ENCODE assay signal across 29 mouse cellular contexts in genomic region chrX:113810369-113810768, GRCm38 (mm10).
DNase-seq lines count a peak whose midpoint lies in the region; ATAC-seq and TF ChIP-seq lines count a peak whose summit lies in the region.
"Had no signal": no experiment of that assay in that cellular context is flagged by ENCODE, and none has a peak within 500 bp of the region (broad histone marks: within the 10 kb centered on the region; RNA-seq: fewer than 3 reads in every experiment).

No protein-coding gene starts in this region.

- TF ChIP-seq POLR2A in brain, embryonic 14.5 days (IDR thresholded peaks at IDR 0.05; ENCODE audit: borderline replicate concordance, extremely low read depth, insufficient read depth, insufficient read length, poor library complexity, severe bottlenecking), result no peak

- no peaks in the 10 kb centered on the region for H3K27me3 ChIP-seq in hindbrain, embryonic 13.5 days
- no peaks in the 10 kb centered on the region for H3K27me3 ChIP-seq in hindbrain, postnatal 0 days (ENCODE audit: insufficient read depth, low read length)
- H3K27me3 ChIP-seq in neural tube, embryonic 14.5 days (ENCODE audit: control insufficient read depth, insufficient read depth, low read length), result no peaks in the 10 kb centered on the region
- H3K27me3 ChIP-seq: embryonic facial prominence, embryonic 13.5 days; forebrain, embryonic 12.5 days; forebrain, embryonic 15.5 days; heart, embryonic 12.5 days; heart, embryonic 15.5 days; intestine, embryonic 15.5 days had no signal

- H3K4me1 ChIP-seq in hindbrain, embryonic 13.5 days (replicated peaks), result no peaks in the 10 kb centered on the region
- H3K4me1 ChIP-seq in hindbrain, postnatal 0 days (ENCODE audit: insufficient read depth, low read length), result no peaks in the 10 kb centered on the region
- H3K4me1 ChIP-seq in neural tube, embryonic 14.5 days (ENCODE audit: control insufficient read depth, insufficient read depth, low read length), result no peaks in the 10 kb centered on the region
- H3K4me1 ChIP-seq: embryonic facial prominence, embryonic 10.5 days; embryonic facial prominence, embryonic 13.5 days; forebrain, embryonic 12.5 days; forebrain, embryonic 15.5 days; heart, embryonic 12.5 days; heart, embryonic 15.5 days; hindbrain, embryonic 10.5 days; intestine, embryonic 15.5 days had no signal

- no peaks in the 10 kb centered on the region for H3K36me3 ChIP-seq in hindbrain, embryonic 13.5 days
- H3K36me3 ChIP-seq in hindbrain, postnatal 0 days (ENCODE audit: insufficient read depth, low read length), result no peaks in the 10 kb centered on the region
- H3K36me3 ChIP-seq in neural tube, embryonic 14.5 days (ENCODE audit: control insufficient read depth, insufficient read depth, low read length), result no peaks in the 10 kb centered on the region
- H3K36me3 ChIP-seq: embryonic facial prominence, embryonic 10.5 days; embryonic facial prominence, embryonic 13.5 days; forebrain, embryonic 12.5 days; forebrain, embryonic 15.5 days; heart, embryonic 12.5 days; heart, embryonic 15.5 days; hindbrain, embryonic 10.5 days; intestine, embryonic 15.5 days had no signal

- H3K9ac ChIP-seq in hindbrain, embryonic 13.5 days, result no peak overlapping the region
- no peak overlapping the region for H3K9ac ChIP-seq in hindbrain, postnatal 0 days (replicated peaks; ENCODE audit: low read length)
- H3K9ac ChIP-seq in neural tube, embryonic 14.5 days (replicated peaks; ENCODE audit: low read depth, low read length), result no peak overlapping the region
- H3K9ac ChIP-seq: embryonic facial prominence, embryonic 13.5 days; forebrain, embryonic 12.5 days; forebrain, embryonic 15.5 days; heart, embryonic 12.5 days; heart, embryonic 15.5 days; intestine, embryonic 15.5 days had no signal

- no peak overlapping the region for H3K4me3 ChIP-seq in hindbrain, embryonic 13.5 days
- H3K4me3 ChIP-seq in hindbrain, postnatal 0 days (ENCODE audit: low read length), result no peak overlapping the region
- no peak overlapping the region for H3K4me3 ChIP-seq in neural tube, embryonic 14.5 days (ENCODE audit: low read depth, low read length)
- H3K4me3 ChIP-seq: embryonic facial prominence, embryonic 10.5 days; embryonic facial prominence, embryonic 13.5 days; erythroblast, embryonic 14.5 days; forebrain, embryonic 12.5 days; forebrain, embryonic 15.5 days; heart, embryonic 12.5 days; heart, embryonic 15.5 days; hindbrain, embryonic 10.5 days; intestine, embryonic 15.5 days had no signal

- no peak for DNase-seq in hindbrain, postnatal 0 days (ENCODE audit: low spot score)
- DNase-seq in neural tube, embryonic 10.5 days (ENCODE audit: extremely low spot score, low spot score), result no peak
- peak; percentile 4 for DNase-seq in Muller cell, postnatal 12 days (ENCODE audit: inconsistent ontology term)
- peak; percentile 14 for DNase-seq in brain, embryonic 14.5 days (ENCODE audit: low read depth)
- DNase-seq in natural killer cell, adult 2 months (ENCODE audit: low spot score in 2 of 2), result no peak
- DNase-seq: adrenal gland, postnatal 10 days; adrenal gland, postnatal 36 days; cerebellum, adult 11-12 months; cerebellum, adult 8-10 months; cerebellum, postnatal 10 days; cerebellum, postnatal 36 days; embryo, embryonic 11 days; gastrocnemius, postnatal 25 days; heart, adult 18-20 months; heart, postnatal 10 days; heart, postnatal 36 days had no signal

- no peaks in the 10 kb centered on the region for H3K9me3 ChIP-seq in hindbrain, embryonic 13.5 days
- H3K9me3 ChIP-seq in hindbrain, postnatal 0 days (ENCODE audit: low read length), result no peaks in the 10 kb centered on the region
- H3K9me3 ChIP-seq in neural tube, embryonic 14.5 days (ENCODE audit: control insufficient read depth, low read length), result no peaks in the 10 kb centered on the region
- H3K9me3 ChIP-seq: embryonic facial prominence, embryonic 10.5 days; embryonic facial prominence, embryonic 13.5 days; forebrain, embryonic 12.5 days; forebrain, embryonic 15.5 days; heart, embryonic 12.5 days; heart, embryonic 15.5 days; hindbrain, embryonic 10.5 days; intestine, embryonic 15.5 days had no signal

- H3K4me2 ChIP-seq in hindbrain, embryonic 13.5 days, result no peak overlapping the region
- H3K4me2 ChIP-seq in hindbrain, postnatal 0 days (ENCODE audit: low read depth, low read length), result no peak overlapping the region
- no peak overlapping the region for H3K4me2 ChIP-seq in neural tube, embryonic 14.5 days (ENCODE audit: low read depth, low read length)
- H3K4me2 ChIP-seq: embryonic facial prominence, embryonic 13.5 days; forebrain, embryonic 12.5 days; forebrain, embryonic 15.5 days; heart, embryonic 12.5 days; heart, embryonic 15.5 days; intestine, embryonic 15.5 days had no signal

- no peak overlapping the region for H3K27ac ChIP-seq in hindbrain, embryonic 13.5 days
- H3K27ac ChIP-seq in hindbrain, postnatal 0 days, result no peak overlapping the region
- H3K27ac ChIP-seq in neural tube, embryonic 14.5 days (ENCODE audit: low read depth, low read length), result no peak overlapping the region
- H3K27ac ChIP-seq: embryonic facial prominence, embryonic 10.5 days; embryonic facial prominence, embryonic 13.5 days; forebrain, embryonic 12.5 days; forebrain, embryonic 15.5 days; heart, embryonic 15.5 days; hindbrain, embryonic 10.5 days; intestine, embryonic 15.5 days had no signal

- 0 out of 2 replicates have a peak, but pooled peaks have one; percentile 32 for ATAC-seq in hindbrain, embryonic 13.5 days (ENCODE audit: low FRiP score)
- no peak for ATAC-seq in hindbrain, postnatal 0 days
- ATAC-seq in neural tube, embryonic 14.5 days (ENCODE audit: low read depth), result 0 out of 2 replicates have a peak, but pooled peaks have one; percentile 46
- ATAC-seq: CD4-positive, CD25-positive, alpha-beta regulatory T cell, adult 4 months; forebrain, embryonic 15.5 days; intestine, embryonic 15.5 days; Patski had no signal

- no peak for TF ChIP-seq CTCF in hindbrain, postnatal 0 days (IDR thresholded peaks at IDR 0.05; ENCODE audit: low read depth)
- TF ChIP-seq CTCF in brain, embryonic 14.5 days (IDR thresholded peaks at IDR 0.05; ENCODE audit: borderline replicate concordance, extremely low read depth, insufficient read depth, insufficient read length), result no peak

Comparison
In these comparisons a context has a peak if more than half of its experiments do, and no peak if none do; other contexts are left out.
1. DNase-seq: peak in Muller cell, postnatal 12 days (single experiment) and brain, embryonic 14.5 days (single experiment); none in hindbrain, postnatal 0 days (single experiment), neural tube, embryonic 10.5 days (single experiment) and natural killer cell, adult 2 months (0 of 2).